Mouse (Mus musculus) macrophage (primary cell): ENCODE measurements around the gene Cbx2. TPM values are rescaled to one million over a fixed set of nuclear protein-coding genes. Genes with fewer than 3 reads are reported as not detected.

Source experiments
- H3K27ac ChIP-seq: fragments of 350-480 bp; formaldehyde crosslinking; 2 replicates; pipeline ENCODE4 v1.9.0; 2021
- H3K36me3 ChIP-seq: fragments of 350-480 bp; formaldehyde crosslinking; 2 replicates; pipeline ENCODE4 v1.9.0; 2021; ENCODE audit errors: inconsistent target
- H3K4me3 ChIP-seq: fragments of 350-480 bp; formaldehyde crosslinking; 2 replicates; pipeline ENCODE4 v1.9.0; 2021; ENCODE audit errors: inconsistent target
- H3K79me2 ChIP-seq: fragments of 350-480 bp; formaldehyde crosslinking; 2 replicates; pipeline ENCODE4 v1.9.0; 2021; ENCODE audit errors: inconsistent target
- whole genome bisulfite sequencing: methylation state at CpG from one replicate; pipeline ENCODE4 v1.1.7; 2026; ENCODE audit warnings: inconsistent platforms; ENCODE audit not compliant: missing documents; 5-methylcytosine and 5-hydroxymethylcytosine counted together
- polyA plus RNA-seq: library from polyadenylated mRNA; stranded (reverse); fragments of 250-400 nt; gene quantifications from 3 replicates; pipeline ENCODE4 v1.2.4, GENCODE M21; 2018; ENCODE audit warnings: inconsistent platforms

Cbx2 gene
- polyA plus RNA-seq, 1 experiment from 2014 or later, result 1.3 TPM

DNA sequence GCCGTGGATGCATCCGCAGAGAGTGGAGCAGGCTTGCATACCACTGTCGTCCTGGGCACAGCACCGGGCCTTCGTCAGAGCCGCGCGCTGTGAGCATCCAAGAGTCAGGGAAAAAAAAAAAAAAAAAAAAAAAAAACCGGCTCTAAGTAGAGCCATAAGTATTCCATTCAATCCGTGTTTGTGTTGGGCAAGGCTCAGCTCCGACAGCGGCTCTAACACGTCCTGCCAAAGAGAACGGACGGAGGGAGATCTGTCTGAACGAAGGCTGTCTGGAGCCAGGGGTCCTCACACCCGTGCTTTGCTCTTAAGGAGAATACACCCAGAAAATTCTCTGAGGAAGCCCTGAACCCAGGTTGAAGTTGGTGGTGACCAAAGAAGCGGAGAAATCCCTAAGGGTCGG is 11.9 kb downstream of the Cbx2 start:
- Histone ChIP-seq H3K4me3 (no peak overlapping the region), H3K79me2 (no peaks in the 10 kb centered on the region), H3K27ac (no peak overlapping the region), H3K36me3 (peaks cover 6% of the 10 kb centered on the region; the same call in 1 of the 2 replicates)
- 22% methylated on average over 18 of the region's 19 CpGs for WGBS

DNA sequence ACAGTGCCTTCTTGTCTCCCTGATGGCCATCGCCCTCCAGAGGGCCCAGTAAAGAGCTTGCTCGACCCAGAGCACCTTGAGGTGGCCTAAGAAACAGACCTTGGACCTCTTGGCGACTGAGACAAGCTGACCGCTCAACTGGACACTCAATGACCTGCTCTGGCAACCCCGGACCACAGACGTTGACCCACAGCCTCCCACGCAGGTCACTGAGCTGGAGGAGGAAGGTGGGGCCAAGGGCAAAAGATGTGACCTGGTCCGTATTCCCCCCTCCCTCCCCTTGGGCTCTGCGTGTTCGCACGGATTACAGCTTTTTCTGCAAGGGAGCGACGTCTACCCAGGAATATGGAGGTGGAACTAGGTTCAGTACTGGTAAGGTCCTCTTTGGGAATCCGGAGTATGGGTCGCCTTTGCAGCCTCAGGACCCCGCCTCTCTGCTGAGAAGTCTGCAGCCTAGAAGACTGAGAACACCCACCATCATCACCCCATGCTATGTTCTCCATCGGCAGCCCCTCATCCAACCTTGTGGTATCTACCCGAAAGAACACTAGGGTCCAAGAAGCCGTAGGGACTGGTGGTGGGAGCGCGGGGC is 12.4 kb downstream of the Cbx2 start:
- H3K79me2 ChIP-seq, result no peaks in the 10 kb centered on the region
- no peak overlapping the region for H3K4me3 ChIP-seq
- WGBS, result 15% methylated on average over 21 of the region's 21 CpGs
- peaks cover 6% of the 10 kb centered on the region; the same call in 1 of the 2 replicates for H3K36me3 ChIP-seq
- no peak overlapping the region for H3K27ac ChIP-seq

GRCm38 (mm10) chr11:119035686-119036165 is 13.0 kb downstream of the Cbx2 start:
- no peak overlapping the region for H3K27ac ChIP-seq
- no peaks in the 10 kb centered on the region for H3K79me2 ChIP-seq
- WGBS, result 16% methylated on average over 21 of the region's 21 CpGs
- peaks cover 6% of the 10 kb centered on the region; the same call in 1 of the 2 replicates for H3K36me3 ChIP-seq
- no peak overlapping the region for H3K4me3 ChIP-seq

- Histone ChIP-seq H3K27ac (no peak overlapping the region), H3K4me3 (no peak overlapping the region)
- 6% methylated on average over 14 of the region's 15 CpGs for WGBS
These were observed 13.7 kb downstream of the Cbx2 start for GRCm38 (mm10) chr11:119036447-119036846.

GRCm38 (mm10) chr11:119036934-119037779 is 14.4 kb downstream of the Cbx2 start:
- no peak overlapping the region for H3K27ac ChIP-seq
- H3K79me2 ChIP-seq, result no peaks in the 10 kb centered on the region
- no peak overlapping the region for H3K4me3 ChIP-seq
- peaks cover 6% of the 10 kb centered on the region; the same call in 1 of the 2 replicates for H3K36me3 ChIP-seq
- WGBS, result 43% methylated on average over 52 of the region's 57 CpGs

More at GRCm38 (mm10) chr11:119036447-119036846, 13.7 kb downstream of the Cbx2 start:
- Histone ChIP-seq H3K36me3 (peaks cover 6% of the 10 kb centered on the region; the same call in 1 of the 2 replicates), H3K79me2 (no peaks in the 10 kb centered on the region)

GRCm38 (mm10) chr11:119037780-119038401 is 15.1 kb downstream of the Cbx2 start:
- H3K79me2 ChIP-seq, result no peaks in the 10 kb centered on the region
- peaks cover 6% of the 10 kb centered on the region; the same call in 1 of the 2 replicates for H3K36me3 ChIP-seq
- H3K27ac ChIP-seq, result no peak overlapping the region
- H3K4me3 ChIP-seq, result no peak overlapping the region
- WGBS, result 92% methylated on average over 9 of the region's 18 CpGs

DNA sequence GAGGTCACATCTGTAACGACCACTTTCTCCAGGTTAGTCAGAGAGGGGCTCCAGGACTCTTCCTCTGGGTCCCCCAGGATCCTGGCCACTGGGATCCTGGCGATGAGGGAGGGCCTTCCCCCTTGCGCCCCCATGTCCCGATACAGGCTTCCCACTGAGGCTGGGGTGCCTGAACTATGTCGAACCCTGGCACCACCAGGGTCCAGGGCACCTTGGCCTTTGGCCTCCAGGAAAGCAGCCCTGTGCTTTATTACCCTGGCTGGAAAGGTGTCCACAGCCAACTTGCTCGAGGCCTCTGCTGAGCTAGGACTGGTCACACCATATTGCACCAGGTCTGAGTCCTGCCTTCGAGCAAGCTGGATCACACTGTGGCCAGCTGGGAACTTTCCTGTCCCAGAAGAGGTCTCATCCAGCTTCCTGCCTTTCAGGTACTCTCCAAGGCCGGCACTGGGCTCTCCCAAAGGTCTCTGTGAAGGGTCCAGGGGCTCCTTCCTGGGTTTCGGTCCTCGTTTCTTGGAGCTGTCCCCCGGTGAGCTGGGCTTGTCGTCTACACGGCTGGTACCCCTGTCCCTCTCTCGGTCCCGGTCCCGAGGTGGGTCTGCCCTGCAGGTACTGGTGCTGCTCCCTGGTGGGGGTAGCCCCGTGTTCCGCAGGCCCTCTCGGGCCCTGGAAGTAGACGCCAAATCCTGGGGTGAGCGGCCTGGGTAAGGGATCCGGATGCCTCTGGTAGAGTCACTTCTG is 16.2 kb downstream of the Cbx2 start:
- Histone ChIP-seq H3K79me2 (no peaks in the 10 kb centered on the region), H3K36me3 (peaks cover 6% of the 10 kb centered on the region; the same call in 1 of the 2 replicates), H3K27ac (no peak overlapping the region), H3K4me3 (no peak overlapping the region)
- WGBS, result 95% methylated on average over 21 of the region's 22 CpGs

DNA sequence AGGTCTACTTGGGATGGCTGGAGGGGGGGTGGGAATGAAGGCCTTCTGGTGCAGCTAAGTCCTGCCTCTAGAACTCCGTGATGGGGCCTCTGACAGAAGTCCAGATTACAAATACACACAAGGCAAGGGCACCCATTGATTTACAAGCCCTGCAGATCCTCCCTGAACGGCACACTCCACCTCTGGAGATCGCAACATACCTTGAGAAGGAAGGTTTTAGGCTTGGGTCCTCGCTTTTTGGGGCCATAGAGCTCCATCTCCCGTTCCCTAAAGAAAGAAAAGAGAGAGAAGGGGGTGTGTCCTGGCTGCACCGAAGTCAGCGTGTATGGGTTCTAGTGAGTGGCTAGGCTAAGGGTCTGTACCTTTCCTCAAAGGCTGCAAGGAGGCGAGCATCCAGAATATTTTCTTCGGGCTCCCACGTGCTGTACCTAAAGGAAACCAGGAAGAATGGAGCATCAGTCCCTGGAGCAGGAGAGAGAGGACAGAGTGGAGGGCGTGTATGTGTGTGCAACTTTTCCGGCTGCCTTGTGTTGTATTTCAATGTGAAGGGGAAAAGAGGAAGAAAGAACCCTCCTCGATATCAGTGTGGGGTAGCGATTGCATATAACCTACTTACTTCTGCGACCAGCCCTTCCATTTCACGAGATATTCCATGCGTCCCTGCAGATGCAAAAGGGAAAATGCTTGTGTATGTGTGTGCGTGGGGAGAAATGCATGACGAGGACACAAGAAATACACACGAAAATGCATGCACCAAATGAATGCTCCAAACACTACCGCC is 17.2 kb downstream of the Cbx2 start:
- H3K4me3 ChIP-seq, result peak overlapping the region; percentile 55
- H3K36me3 ChIP-seq, result peaks cover 6% of the 10 kb centered on the region; the same call in 1 of the 2 replicates
- H3K27ac ChIP-seq, result no peak overlapping the region
- H3K79me2 ChIP-seq, result no peaks in the 10 kb centered on the region
- WGBS, result 19% methylated on average over 19 of the region's 21 CpGs

GRCm38 (mm10) chr11:119040600-119041324 is 18.0 kb downstream of the Cbx2 start, which contains the start of gene Cbx8:
Cbx8 (minus strand) TSS chr11:119040969.
- H3K79me2 ChIP-seq, result no peaks in the 10 kb centered on the region
- H3K27ac ChIP-seq, result no peak within 1 kb of the TSS
- 1% methylated on average over 56 of the region's 63 CpGs for WGBS
- H3K4me3 ChIP-seq, result peak within 1 kb of the TSS; percentile 55
- H3K36me3 ChIP-seq, result peaks cover 6% of the 10 kb centered on the region; the same call in 1 of the 2 replicates

DNA sequence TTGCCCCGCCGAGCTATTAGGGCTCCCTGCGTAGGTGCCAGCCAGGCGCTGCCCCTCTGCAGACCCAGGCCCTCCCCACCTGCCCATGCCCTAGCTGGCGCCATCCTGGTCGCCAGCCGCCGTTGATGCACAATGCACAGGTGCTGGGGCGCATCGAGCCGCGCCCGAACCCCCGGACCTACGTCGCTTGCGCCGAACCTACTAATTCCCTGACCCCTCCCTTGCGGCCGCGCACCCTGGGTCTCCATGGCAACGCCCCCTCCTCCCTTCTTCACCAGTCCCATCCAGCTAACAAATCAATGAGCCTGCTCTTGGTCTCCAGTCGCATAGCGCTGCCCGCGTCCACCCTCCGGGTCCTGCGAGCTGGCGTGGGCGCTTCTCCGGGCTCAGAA is 18.6 kb downstream of the Cbx2 start:
- Histone ChIP-seq H3K79me2 (no peaks in the 10 kb centered on the region), H3K27ac (no peak overlapping the region), H3K4me3 (no peak overlapping the region; the same call in 1 of the 2 replicates), H3K36me3 (peaks cover 6% of the 10 kb centered on the region; the same call in 1 of the 2 replicates)
- under 1% methylated on average over 31 of the region's 31 CpGs for WGBS

- peaks cover 6% of the 10 kb centered on the region; the same call in 1 of the 2 replicates for H3K36me3 ChIP-seq
- no peak overlapping the region for H3K27ac ChIP-seq
- 5% methylated on average over 27 of the region's 31 CpGs for WGBS
- H3K79me2 ChIP-seq, result no peaks in the 10 kb centered on the region
- H3K4me3 ChIP-seq, result no peak overlapping the region
These were observed 19.1 kb downstream of the Cbx2 start for GRCm38 (mm10) chr11:119041750-119042465.

DNA sequence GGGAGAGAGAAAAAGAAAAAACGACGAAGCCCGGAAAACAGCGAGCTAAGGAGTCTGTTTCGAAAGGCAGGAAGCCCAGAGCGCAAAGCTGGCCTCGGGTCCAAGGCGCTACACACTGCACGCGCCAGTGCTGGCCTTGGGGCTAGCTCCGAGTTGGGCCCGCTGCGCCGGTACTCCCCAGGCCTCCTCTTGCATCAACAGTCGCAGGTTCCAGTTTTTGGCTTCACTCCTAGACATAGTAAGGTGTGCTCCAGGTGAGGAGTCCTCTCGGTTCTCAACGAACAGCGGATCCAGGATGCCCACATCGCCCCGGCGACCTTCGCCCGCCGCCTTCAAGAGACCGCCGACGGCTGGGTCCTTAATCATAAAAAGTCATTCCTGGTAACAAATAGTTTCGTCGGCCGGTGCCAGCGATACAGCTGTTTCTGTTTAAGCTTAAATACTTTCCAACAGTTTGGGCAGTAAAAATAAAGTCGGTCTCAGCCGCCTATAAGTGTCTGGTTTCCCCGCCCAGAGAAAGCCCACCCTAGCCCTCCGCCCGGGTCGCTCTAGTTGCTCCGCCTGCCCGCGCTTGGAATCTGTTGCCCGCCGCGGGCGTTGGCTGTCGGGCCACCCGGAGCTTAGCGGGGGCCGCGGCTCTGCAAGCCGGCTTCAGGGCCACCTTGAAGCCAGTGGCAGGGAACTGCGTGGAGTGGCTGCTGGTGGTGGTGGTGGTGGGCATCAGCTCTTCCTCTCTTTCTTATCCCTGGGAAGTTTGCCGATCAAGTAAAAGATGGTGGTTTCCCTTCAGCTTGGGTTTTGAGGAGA is 19.9 kb downstream of the Cbx2 start:
- Histone ChIP-seq H3K27ac (no peak overlapping the region), H3K79me2 (no peaks in the 10 kb centered on the region), H3K36me3 (peaks cover 6% of the 10 kb centered on the region; the same call in 1 of the 2 replicates), H3K4me3 (no peak overlapping the region)
- WGBS, result 5% methylated on average over 51 of the region's 52 CpGs
